Mouse (Mus musculus) liver, postnatal 0 days (tissue): ENCODE measurements at regions not wholly inside any gene's neighbourhood (a gene's known extent, or its start where the extent isn't known, plus 50 kb on each side); places are given as distances from the start of the nearest gene placed in this dataset.

Experiments
- ATAC-seq: fragments of 200-750 bp; cut with Nextera tagmentation; 2 replicates; pipeline ENCODE4 v1.8.0; 2017; ENCODE audit warnings: mild to moderate bottlenecking, moderate library complexity
- DNase-seq: peaks from one replicate; pipeline ENCODE4 v3.0.0-alpha.2; 2016
- H3K27ac ChIP-seq: fragments of 300-500 bp; sonication (generic); 2 replicates; pipeline ENCODE4 v1.5.1; 2014; ENCODE audit warnings: antibody characterized with exemption, moderate library complexity, mild to moderate bottlenecking, low read depth
- H3K27me3 ChIP-seq: fragments of 300-500 bp; sonication (generic); 2 replicates; pipeline ENCODE4 v1.6.1; 2014; ENCODE audit warnings: low read length, control low read depth, mixed read lengths; ENCODE audit not compliant: insufficient read depth
- H3K36me3 ChIP-seq: fragments of 300-500 bp; sonication (generic); replicated peaks from 2 replicates; pipeline ENCODE4 v1.6.1; 2014; ENCODE audit warnings: mild to moderate bottlenecking, control low read depth, low read length, moderate library complexity, mixed read lengths; ENCODE audit not compliant: insufficient read depth
- H3K4me1 ChIP-seq: fragments of 300-500 bp; sonication (generic); 2 replicates; pipeline ENCODE4 v1.6.1; 2014; ENCODE audit warnings: antibody characterized with exemption, mild to moderate bottlenecking, control low read depth; ENCODE audit not compliant: insufficient read depth
- H3K4me2 ChIP-seq: fragments of 300-500 bp; sonication (generic); 2 replicates; pipeline ENCODE4 v1.6.1; 2014; ENCODE audit warnings: low read depth, mild to moderate bottlenecking, low read length, moderate library complexity, mixed read lengths
- H3K4me3 ChIP-seq: fragments of 300-500 bp; sonication (generic); 2 replicates; pipeline ENCODE4 v1.5.1; 2014; ENCODE audit warnings: low read depth, low read length
- H3K9ac ChIP-seq: fragments of 300-500 bp; sonication (generic); replicated peaks from 2 replicates; pipeline ENCODE4 v1.6.1; 2014; ENCODE audit warnings: mild to moderate bottlenecking, moderate library complexity
- H3K9me3 ChIP-seq: fragments of 300-500 bp; sonication (generic); 2 replicates; pipeline ENCODE4 v1.6.1; 2016; ENCODE audit warnings: mild to moderate bottlenecking, control low read depth, low read length, mixed read lengths
- CTCF ChIP-seq: sonication (generic); IDR thresholded peaks from 2 replicates; pipeline ENCODE4 v1.5.1; 2016; ENCODE audit warnings: antibody characterized with exemption, low read depth
- EP300 ChIP-seq: IDR thresholded peaks from 2 replicates; pipeline ENCODE4 v1.6.1; 2016; ENCODE audit warnings: antibody characterized with exemption, low read depth, mild to moderate bottlenecking
- WGBS: fragments of 180-500 bp; shearing (Covaris S2); extraction: QIAGEN DNeasy Blood & Tissue Kit; methylation state at CpG from one replicate; pipeline ENCODE4 v1.1.7; 2014; ENCODE audit not compliant: insufficient replicate concordance; 5-methylcytosine and 5-hydroxymethylcytosine counted together

GRCm38 (mm10) chr6:100083868-100084477, 203.3 kb downstream of the Rybp start:
- no peak overlapping the region for H3K4me2 ChIP-seq
- ATAC-seq (no peak), DNase-seq (no peak)
- WGBS, result 83% methylated on average over 4 of the region's 4 CpGs
- H3K4me1 ChIP-seq, result no peaks in the 10 kb centered on the region
- no peaks in the 10 kb centered on the region for H3K27me3 ChIP-seq
- no peak overlapping the region for H3K4me3 ChIP-seq
- no peak overlapping the region for H3K9ac ChIP-seq
- H3K27ac ChIP-seq, result no peak overlapping the region
- TF ChIP-seq CTCF (no peak), EP300 (no peak)
- no peaks in the 10 kb centered on the region for H3K36me3 ChIP-seq
- no peaks in the 10 kb centered on the region for H3K9me3 ChIP-seq

GRCm38 (mm10) chr6:100083127-100083526, 204.2 kb downstream of the Rybp start:
- no peak for DNase-seq
- H3K9me3 ChIP-seq, result no peaks in the 10 kb centered on the region
- H3K4me3 ChIP-seq, result no peak overlapping the region
- WGBS, result 65% methylated on average over 5 of the region's 5 CpGs
- H3K27me3 ChIP-seq, result no peaks in the 10 kb centered on the region
- no peak overlapping the region for H3K27ac ChIP-seq
- TF ChIP-seq EP300 (no peak), CTCF (no peak)
- H3K4me1 ChIP-seq, result no peaks in the 10 kb centered on the region
- no peak for ATAC-seq
- no peak overlapping the region for H3K4me2 ChIP-seq
- H3K9ac ChIP-seq, result no peak overlapping the region
- H3K36me3 ChIP-seq, result no peaks in the 10 kb centered on the region

GRCm38 (mm10) chr6:100074672-100075335, 212.5 kb downstream of the Rybp start:
- Histone ChIP-seq H3K4me2 (no peak overlapping the region), H3K9me3 (peaks cover 5% of the 10 kb centered on the region), H3K9ac (no peak overlapping the region), H3K27me3 (no peaks in the 10 kb centered on the region), H3K36me3 (no peaks in the 10 kb centered on the region), H3K4me3 (no peak overlapping the region), H3K27ac (no peak overlapping the region), H3K4me1 (peaks cover 4% of the 10 kb centered on the region; the same call in 1 of the 2 replicates)
- TF ChIP-seq EP300 (no peak), CTCF (no peak)
- DNase-seq (peak; percentile 64), ATAC-seq (peak; percentile 51; the same call in 1 of the 2 replicates)
- 27% methylated on average over 10 of the region's 10 CpGs for WGBS

GRCm38 (mm10) chr6:100072261-100072968, 214.9 kb downstream of the Rybp start:
- 53% methylated on average over 6 of the region's 6 CpGs for WGBS
- Histone ChIP-seq H3K4me1 (peaks cover 4% of the 10 kb centered on the region; the same call in 1 of the 2 replicates), H3K4me2 (no peak overlapping the region), H3K27ac (no peak overlapping the region), H3K9ac (no peak overlapping the region), H3K27me3 (no peaks in the 10 kb centered on the region), H3K9me3 (peaks cover 5% of the 10 kb centered on the region), H3K4me3 (no peak overlapping the region), H3K36me3 (no peaks in the 10 kb centered on the region)
- TF ChIP-seq CTCF (no peak), EP300 (no peak)
- no peak for ATAC-seq
- DNase-seq, result peak; percentile 46

DNA sequence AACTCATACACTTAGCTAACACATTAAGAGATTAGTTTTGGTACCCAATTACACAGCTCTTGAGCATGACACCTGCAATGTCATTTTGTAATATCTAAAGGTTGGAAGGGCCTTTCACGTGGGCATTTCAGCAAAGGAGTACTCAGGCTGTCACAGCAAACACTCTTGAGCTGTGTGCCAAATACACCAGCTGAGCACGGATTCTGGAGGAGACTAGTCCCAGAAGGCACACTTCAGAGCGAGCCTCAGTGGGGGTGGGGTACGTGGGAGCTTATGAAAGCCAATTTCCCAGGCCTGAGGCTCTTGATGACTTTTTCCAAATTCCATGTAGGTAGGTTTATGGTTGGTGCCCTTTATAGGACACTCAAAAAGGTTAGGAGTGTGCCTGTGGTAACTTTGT, 218.1 kb downstream of the Rybp start:
- Histone ChIP-seq H3K4me3 (no peak overlapping the region), H3K9ac (no peak overlapping the region), H3K4me2 (no peak overlapping the region), H3K4me1 (peaks cover 4% of the 10 kb centered on the region; the same call in 1 of the 2 replicates), H3K36me3 (no peaks in the 10 kb centered on the region), H3K9me3 (no peaks in the 10 kb centered on the region), H3K27me3 (no peaks in the 10 kb centered on the region), H3K27ac (no peak overlapping the region)
- TF ChIP-seq CTCF (no peak), EP300 (no peak)
- 68% methylated on average over 4 of the region's 4 CpGs for WGBS
- DNase-seq (no peak), ATAC-seq (no peak)

- peaks cover 11% of the 10 kb centered on the region for H3K4me1 ChIP-seq
- ATAC-seq (no peak), DNase-seq (no peak)
- H3K27me3 ChIP-seq, result no peaks in the 10 kb centered on the region
- H3K9me3 ChIP-seq, result no peaks in the 10 kb centered on the region
- H3K27ac ChIP-seq, result no peak overlapping the region
- 76% methylated on average over 4 of the region's 4 CpGs for WGBS
- no peak overlapping the region for H3K4me2 ChIP-seq
- no peak overlapping the region for H3K9ac ChIP-seq
- no peaks in the 10 kb centered on the region for H3K36me3 ChIP-seq
- no peak overlapping the region for H3K4me3 ChIP-seq
- TF ChIP-seq CTCF (no peak), EP300 (no peak)
Measured at GRCm38 (mm10) chr6:100067273-100067672, 220.0 kb downstream of the Rybp start.
